Comparison of ENCODE assay signal across 16 mouse cellular contexts in the genomic region with DNA sequence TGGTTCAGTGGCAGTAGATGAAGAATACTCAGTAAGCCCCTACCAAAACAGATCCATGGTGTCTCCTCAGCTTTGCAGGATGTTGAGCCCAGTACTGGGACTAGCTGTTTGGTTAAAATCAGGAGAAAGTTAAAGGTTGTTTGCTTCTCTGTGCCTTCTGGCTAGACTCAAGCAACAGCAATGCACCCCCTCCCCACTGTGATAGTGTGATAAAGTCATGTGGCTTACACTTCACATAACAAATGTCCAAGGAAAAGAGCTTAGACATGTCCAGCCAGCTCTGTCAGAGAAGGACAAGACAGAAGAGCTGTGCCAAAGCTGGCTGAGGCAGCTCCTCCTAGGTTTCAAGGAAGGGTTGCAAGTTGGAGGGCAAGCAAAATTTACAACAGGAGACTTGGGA.
DNase-seq lines count a peak whose midpoint lies in the region; ATAC-seq and TF ChIP-seq lines count a peak whose summit lies in the region.
"Had no signal": no experiment of that assay in that cellular context is flagged by ENCODE, and none has a peak within 500 bp of the region (broad histone marks: within the 10 kb centered on the region; RNA-seq: fewer than 3 reads in every experiment).

No protein-coding gene starts in this region.

- peak; percentile 60; the same call in 1 of the 2 replicates for ATAC-seq in kidney, embryonic 15.5 days (replicated peaks; ENCODE audit: low FRiP score)
- ATAC-seq in CD4-positive, CD25-positive, alpha-beta regulatory T cell, adult 4 months, result no peak
- ATAC-seq in midbrain, embryonic 14.5 days (ENCODE audit: low FRiP score, low TSS enrichment), result no peak
- ATAC-seq: forebrain, embryonic 15.5 days had no signal

- peak in 1 of 2 experiments; percentile 13 for DNase-seq in heart, adult 2 months
- DNase-seq in heart, postnatal 36 days, result no peak
- DNase-seq in kidney, adult 11 months, result no peak
- peak; percentile 4 for DNase-seq in NIH3T3 (ENCODE audit: low read depth)
- peak; percentile 7 for DNase-seq in skeletal muscle tissue, adult 2 months (ENCODE audit: low read depth, low spot score)
- DNase-seq in midbrain, embryonic 14.5 days, result no peak
- DNase-seq: adrenal gland, postnatal 10 days; cerebellum, adult 18-20 months; thymus, postnatal 25 days had no signal

- H3K4me1 ChIP-seq in heart, adult 2 months (ENCODE audit: control insufficient read depth, insufficient read depth, low read length), result no peaks in the 10 kb centered on the region; the same call in 1 of the 2 replicates
- peaks cover 7% of the 10 kb centered on the region; the same call in 1 of the 2 replicates for H3K4me1 ChIP-seq in kidney, embryonic 15.5 days
- no peaks in the 10 kb centered on the region for H3K4me1 ChIP-seq in midbrain, embryonic 14.5 days (ENCODE audit: control insufficient read depth, insufficient read depth, low read length)
- H3K4me1 ChIP-seq: forebrain, embryonic 15.5 days; hindbrain, embryonic 10.5 days; limb, embryonic 12.5 days had no signal

- H3K36me3 ChIP-seq in heart, adult 2 months (ENCODE audit: control insufficient read depth, insufficient read depth, low read length), result peaks cover 4% of the 10 kb centered on the region; the same call in 1 of the 2 replicates
- H3K36me3 ChIP-seq in kidney, embryonic 15.5 days, result peaks cover 31% of the 10 kb centered on the region
- H3K36me3 ChIP-seq in midbrain, embryonic 14.5 days (ENCODE audit: control insufficient read depth, insufficient read depth, low read length), result peaks cover 85% of the 10 kb centered on the region
- H3K36me3 ChIP-seq: limb, embryonic 12.5 days; liver, embryonic 15.5 days had no signal

- no peaks in the 10 kb centered on the region for H3K9me3 ChIP-seq in kidney, embryonic 15.5 days (replicated peaks)
- no peaks in the 10 kb centered on the region for H3K9me3 ChIP-seq in midbrain, embryonic 14.5 days (ENCODE audit: control insufficient read depth, low read length)
- H3K9me3 ChIP-seq: forebrain, embryonic 15.5 days; hindbrain, embryonic 10.5 days; limb, embryonic 12.5 days; liver, embryonic 15.5 days had no signal

- no peaks in the 10 kb centered on the region for H3K27me3 ChIP-seq in heart, adult 2 months (ENCODE audit: control insufficient read depth, insufficient read depth, low read length)
- no peaks in the 10 kb centered on the region for H3K27me3 ChIP-seq in kidney, embryonic 15.5 days
- no peaks in the 10 kb centered on the region for H3K27me3 ChIP-seq in midbrain, embryonic 14.5 days (ENCODE audit: control insufficient read depth, insufficient read depth, low read length)
- H3K27me3 ChIP-seq: CH12.LX; forebrain, embryonic 15.5 days; limb, embryonic 12.5 days; liver, embryonic 15.5 days had no signal

- H3K79me2 ChIP-seq in heart, adult 2 months (replicated peaks; ENCODE audit: control insufficient read depth, insufficient read depth, low read length), result no peaks in the 10 kb centered on the region

- H3K9ac ChIP-seq in heart, adult 2 months (ENCODE audit: low read depth, low read length), result no peak overlapping the region
- no peak overlapping the region for H3K9ac ChIP-seq in kidney, embryonic 15.5 days
- H3K9ac ChIP-seq in midbrain, embryonic 14.5 days (replicated peaks; ENCODE audit: low read length), result no peak overlapping the region
- H3K9ac ChIP-seq: forebrain, embryonic 15.5 days; limb, embryonic 12.5 days; liver, embryonic 15.5 days had no signal

- peak overlapping the region; percentile 7; the same call in 1 of the 2 replicates for H3K27ac ChIP-seq in heart, adult 2 months
- H3K27ac ChIP-seq in kidney, embryonic 15.5 days, result peak overlapping the region; percentile 71
- H3K27ac ChIP-seq in midbrain, embryonic 14.5 days (replicated peaks; ENCODE audit: low read depth, low read length), result no peak overlapping the region
- H3K27ac ChIP-seq: forebrain, embryonic 15.5 days; hindbrain, embryonic 10.5 days; limb, embryonic 12.5 days; liver, embryonic 15.5 days had no signal

- no peak overlapping the region for H3K4me2 ChIP-seq in kidney, embryonic 15.5 days
- no peak overlapping the region for H3K4me2 ChIP-seq in midbrain, embryonic 14.5 days (ENCODE audit: low read length)
- H3K4me2 ChIP-seq: forebrain, embryonic 15.5 days; limb, embryonic 12.5 days; liver, embryonic 15.5 days had no signal

- no peak for TF ChIP-seq EP300 in heart, adult 2 months (IDR thresholded peaks at IDR 0.05; ENCODE audit: insufficient read depth, low read depth, low read length)

- TF ChIP-seq POLR2A in heart, adult 2 months (IDR thresholded peaks at IDR 0.05; ENCODE audit: insufficient read depth, low read depth, low read length), result no peak

- no peak overlapping the region for H3K4me3 ChIP-seq in heart, adult 2 months
- no peak overlapping the region for H3K4me3 ChIP-seq in kidney, embryonic 15.5 days (replicated peaks)
- H3K4me3 ChIP-seq in midbrain, embryonic 14.5 days (replicated peaks; ENCODE audit: low read depth, low read length), result no peak overlapping the region
- H3K4me3 ChIP-seq: forebrain, embryonic 15.5 days; hindbrain, embryonic 10.5 days; limb, embryonic 12.5 days; liver, embryonic 15.5 days had no signal

- no peak for TF ChIP-seq CTCF in heart, adult 2 months (IDR thresholded peaks at IDR 0.05)

- intact Hi-C loops in heart, adult 2 months (cut with DNase I), result loop anchor here (5.0 kb wide), 1 partner anchor 51 kb away; no protein-coding TSS in a partner anchor
- intact Hi-C loops in heart, postnatal 36 days (cut with DNase I), result no loop called here

Comparison
In these comparisons a context has a peak if more than half of its experiments do, and no peak if none do; other contexts are left out.
1. DNase-seq: peak in NIH3T3 (single experiment) and skeletal muscle tissue, adult 2 months (single experiment); none in heart, postnatal 36 days (0 of 2), kidney, adult 11 months (single experiment) and midbrain, embryonic 14.5 days (single experiment).